Mouse (Mus musculus): Measurements from ENCODE around the gene Mmel1.

Mmel1 gene

DNA sequence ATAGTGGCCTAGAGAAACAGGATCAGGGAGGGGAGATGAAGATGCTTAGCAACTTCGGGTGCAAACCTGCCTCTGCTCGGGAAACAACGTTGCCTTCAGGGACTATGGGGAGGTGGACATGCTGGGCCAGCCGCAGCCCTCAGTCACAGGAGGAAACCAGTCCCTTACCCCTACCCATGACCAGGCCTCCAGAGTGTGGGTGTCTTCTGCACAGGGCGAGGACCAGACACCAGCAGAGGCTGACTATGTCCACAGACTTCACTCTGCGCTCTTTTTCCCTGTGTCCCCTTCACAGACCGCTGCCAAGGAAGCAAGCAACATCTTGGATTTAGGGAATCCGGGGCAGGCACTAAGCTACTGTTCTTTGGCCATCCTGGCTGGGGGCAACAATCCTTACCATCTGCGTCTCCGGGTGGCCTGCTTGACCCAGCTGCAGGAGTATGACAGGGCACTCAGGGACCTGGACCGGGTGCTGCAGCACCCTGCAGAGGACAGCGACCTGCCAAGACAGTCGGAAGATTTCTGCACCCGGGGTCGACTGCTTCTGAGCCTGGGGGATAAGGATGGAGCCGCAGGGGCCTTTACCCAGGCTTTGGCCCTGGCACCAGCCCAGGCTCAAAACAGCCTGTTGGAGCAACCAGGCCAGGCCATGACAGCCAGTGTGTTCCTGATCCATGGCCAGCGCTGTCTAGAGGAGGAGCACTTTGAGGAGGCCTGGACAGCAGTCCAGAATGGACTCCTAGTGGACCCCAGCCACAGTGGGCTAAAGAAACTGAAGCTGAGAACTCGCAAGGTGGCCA is 4.2 kb upstream of the Mmel1 start:
- peak in 1 of 2 experiments; percentile 49 for DNase-seq

DNA sequence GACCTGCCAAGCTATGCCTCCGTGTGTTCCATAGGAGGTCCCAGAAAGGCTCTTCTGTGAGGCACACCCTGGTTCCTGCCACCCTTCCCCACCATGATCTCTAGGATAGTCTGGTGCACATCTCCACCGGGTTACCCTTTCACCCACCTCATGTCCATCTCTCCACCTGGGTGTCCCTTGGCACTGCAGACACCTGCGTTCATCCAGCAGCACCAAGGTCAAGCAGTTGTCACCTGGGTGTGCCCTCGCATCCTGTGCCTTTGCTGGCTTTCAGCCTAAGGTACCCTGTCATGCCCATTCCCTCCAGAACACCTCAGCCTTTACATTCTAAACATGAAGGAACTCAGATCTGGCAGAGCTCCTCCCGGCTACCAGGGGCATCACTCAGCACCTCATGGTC is 3.0 kb upstream of the Mmel1 start:
- no peak for DNase-seq

DNA sequence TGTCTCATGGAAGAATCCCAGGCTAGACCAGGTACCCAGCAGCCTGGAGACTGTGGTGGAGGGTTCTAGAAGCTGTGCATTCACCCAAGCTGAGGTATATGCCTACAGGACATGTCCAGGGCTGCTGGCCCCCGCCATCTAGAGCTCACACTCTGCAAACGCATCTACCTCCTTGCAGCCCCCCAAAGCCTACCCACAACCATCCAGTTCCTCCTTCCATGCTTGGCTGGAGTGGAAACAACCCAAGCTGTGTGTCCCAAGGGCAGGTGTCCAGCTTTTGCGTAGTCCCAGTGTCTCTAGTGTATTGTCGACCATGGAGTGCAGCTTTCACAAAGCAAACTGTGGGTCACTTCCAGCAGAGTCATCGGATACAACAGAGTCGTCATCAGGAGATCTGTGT is 2.1 kb upstream of the Mmel1 start:
- no peak for DNase-seq

DNA sequence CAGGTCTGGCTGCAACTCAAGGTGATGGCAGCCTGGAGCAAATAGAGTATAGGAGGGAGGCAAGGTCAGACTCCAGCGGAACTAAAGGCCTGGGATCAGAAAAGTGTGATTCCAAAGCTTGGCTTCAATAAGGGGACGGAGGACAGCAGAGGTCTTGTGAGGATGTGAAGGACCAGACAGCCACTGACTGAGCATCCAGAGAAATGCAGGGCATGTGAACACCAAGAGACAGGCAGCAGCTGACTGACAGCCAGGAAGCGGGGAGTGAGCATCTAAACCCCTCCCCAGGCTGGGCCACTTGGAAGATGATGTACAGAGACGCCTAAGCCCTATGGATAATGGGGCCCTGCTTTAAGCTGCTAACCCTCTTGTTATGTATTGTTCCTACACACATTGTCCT is 1.3 kb downstream of the Mmel1 start:
- DNase-seq = no peak

DNA sequence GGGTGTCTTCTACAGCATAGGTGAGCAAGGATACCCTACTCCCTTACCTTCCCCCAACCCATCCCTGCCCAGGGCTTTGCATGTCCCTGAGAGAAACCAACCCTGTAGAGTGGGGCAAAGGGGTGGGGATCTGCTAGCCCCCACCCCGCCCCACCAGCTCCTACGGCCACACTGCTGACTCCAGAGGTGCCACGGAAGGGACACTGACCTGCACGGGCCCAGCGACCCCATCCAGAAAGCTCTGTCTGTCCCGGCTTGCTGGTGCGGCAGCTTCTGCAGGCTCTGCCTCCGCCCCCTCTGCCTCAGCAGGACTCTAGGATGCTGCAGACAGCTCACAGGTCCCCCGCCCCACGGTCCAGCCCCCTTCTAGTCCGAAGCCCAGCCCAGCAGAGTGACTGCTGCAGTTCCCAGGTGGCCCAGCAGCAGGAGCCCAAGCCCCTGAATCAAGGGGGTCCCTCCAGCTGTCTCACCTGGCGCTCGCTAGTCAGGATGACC is 2.4 kb downstream of the Mmel1 start:
- DNase-seq = no peak

DNA sequence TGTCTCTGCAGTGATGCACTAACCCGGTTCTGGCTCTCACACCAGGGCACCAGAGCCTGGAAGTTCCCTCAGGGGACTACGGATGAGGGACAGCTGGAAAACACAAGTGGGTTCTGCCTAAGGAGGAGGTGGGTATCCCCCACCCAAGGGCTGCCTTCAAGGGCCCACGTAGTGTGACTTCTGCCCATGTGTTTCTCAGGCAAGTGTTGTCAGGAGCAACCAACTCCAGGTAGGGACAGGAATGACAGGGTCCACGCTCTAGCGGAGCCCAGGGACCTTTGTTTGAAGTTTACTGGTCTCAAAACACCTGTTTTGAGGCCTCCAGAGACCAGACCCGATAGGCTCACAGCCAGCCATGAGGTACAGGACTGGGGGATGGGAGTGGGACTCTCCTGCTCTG is 3.8 kb downstream of the Mmel1 start:
- no peak for DNase-seq

- DNase-seq = peak; percentile 98 to 99
These were observed 8.6 kb downstream of the Mmel1 start for GRCm38 (mm10) chr4:154877864-154878548.

DNA sequence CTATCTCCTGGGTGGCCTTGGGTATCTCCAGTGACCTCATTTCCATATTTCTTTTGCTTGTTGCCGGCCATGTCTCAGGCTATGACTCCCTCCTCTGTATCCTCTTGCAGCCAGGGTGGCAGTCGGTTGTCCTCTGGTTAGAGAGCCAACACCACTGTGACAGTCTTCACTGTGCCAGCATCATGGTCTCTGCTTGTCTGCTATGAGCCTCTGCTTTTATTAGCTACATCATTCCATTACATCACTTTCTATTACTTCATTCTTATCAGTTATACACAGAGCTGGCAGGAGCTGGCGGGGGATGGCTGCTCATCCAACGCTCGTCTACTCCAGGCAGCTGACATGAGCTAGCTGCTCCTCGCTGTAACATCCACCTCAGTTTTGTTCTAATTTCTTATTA is 11.3 kb downstream of the Mmel1 start:
- no peak for DNase-seq

DNA sequence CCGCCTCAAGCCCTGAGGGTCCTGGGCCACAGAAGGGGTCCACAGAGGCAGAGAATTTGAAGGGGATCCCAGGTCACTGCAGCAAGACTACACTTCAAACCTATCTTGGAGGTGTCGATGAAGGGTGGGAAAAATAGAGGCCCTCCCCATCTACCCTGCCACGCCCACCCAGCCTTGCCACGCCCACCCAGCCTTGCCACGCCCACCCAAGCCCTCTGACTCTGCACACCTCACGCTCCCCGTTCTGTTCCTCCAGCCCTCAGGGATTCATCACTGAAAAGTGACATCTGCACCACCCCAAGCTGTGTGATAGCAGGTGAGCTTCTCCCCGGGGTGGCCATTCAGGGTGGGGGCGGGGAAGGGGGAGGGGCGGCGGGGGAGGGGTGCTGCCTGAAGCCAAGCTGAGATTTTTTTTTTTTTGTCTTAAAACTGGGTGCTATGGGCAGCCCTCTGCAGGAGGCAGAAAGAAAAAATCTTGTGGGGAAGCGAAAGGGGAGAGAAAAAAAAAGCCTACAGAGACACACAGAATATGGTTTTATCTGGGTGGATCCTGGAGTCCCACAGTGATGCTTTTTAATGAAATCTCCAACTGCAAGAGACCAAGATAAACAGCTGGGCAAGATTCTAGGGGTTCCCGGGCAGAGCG is 12.8 kb downstream of the Mmel1 start:
- no peak for DNase-seq

DNA sequence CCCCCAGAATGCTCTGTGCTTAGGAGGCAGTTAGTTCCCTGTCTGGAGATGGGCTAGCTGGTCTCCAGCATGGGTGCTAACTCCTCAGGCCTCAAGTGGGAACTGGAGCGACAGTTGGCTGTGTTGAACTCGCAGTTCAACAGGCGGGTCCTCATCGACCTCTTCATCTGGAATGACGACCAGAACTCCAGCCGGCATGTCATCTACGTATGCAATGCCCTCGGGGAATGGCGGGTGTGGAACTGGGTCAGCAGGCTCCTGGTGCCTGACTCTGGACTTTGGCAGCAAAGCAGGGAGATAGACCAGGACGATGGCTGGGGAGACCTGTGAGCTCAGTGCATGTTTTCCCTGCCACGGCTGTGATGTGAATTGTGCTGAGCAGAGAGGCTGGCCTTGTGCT is 16.0 kb downstream of the Mmel1 start:
- no peak for DNase-seq

DNA sequence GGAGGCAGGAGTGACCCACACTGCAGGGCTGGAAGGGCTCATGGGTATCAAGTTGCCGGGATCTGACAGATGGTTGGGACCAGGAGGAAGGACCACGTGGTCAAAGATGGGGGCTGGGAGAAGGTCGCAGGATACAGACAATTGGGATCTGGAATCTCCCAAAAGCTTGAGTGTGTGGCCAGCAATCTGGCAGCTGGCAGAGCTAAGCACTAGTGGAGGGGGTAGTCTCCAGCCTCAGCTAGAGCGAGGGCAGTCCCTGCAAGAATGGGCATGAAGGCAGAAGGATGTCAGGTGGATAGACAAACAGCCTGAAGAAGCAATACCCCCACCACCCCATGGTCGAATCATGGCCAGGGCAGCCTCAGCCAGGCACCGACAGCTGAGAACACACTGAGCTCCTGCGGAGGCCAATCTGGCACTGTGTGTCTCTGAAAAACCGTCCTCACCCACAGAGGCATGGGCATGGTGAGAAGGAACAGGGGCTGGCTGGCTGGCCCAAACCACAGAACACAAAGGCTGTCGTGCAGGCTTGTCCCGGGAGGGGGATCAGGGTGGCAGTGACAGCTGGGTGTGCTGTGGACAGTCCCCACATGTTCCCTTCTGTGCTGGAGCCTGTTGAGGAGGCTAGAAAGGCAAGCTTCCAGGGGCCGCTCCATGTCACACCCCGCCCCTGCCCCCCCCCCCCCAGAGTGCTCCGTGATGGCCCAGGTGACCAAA is 17.6 kb downstream of the Mmel1 start:
- DNase-seq = peak; percentile 78 to 81

DNA sequence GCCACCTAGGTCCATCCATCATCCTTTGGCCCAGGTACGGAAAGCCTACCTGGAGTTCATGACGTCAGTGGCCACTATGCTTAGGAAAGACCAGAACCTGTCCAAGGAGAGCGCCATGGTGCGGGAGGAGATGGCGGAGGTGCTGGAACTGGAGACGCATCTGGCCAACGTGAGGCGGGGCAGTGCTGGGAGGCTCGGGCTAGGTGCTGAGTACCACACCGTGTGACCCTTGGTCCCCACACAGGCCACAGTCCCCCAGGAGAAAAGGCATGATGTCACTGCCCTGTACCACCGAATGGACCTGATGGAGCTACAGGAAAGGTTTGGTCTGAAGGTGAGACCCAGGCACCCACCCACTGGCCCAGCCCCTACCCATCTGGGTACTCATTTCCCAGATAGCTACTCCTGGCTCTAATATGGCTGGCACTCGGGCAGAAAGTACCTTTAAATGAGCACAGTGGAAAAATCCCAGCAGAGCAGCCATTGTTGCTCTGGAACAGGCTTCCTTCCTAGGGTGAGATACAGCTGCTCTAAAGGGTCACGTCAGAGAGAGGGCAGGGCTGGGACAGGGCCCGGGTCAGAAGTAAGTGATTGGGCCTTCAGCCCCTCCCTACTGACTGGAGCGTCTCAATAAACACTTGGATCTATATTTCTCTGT is 18.3 kb downstream of the Mmel1 start:
- no peak for DNase-seq

DNA sequence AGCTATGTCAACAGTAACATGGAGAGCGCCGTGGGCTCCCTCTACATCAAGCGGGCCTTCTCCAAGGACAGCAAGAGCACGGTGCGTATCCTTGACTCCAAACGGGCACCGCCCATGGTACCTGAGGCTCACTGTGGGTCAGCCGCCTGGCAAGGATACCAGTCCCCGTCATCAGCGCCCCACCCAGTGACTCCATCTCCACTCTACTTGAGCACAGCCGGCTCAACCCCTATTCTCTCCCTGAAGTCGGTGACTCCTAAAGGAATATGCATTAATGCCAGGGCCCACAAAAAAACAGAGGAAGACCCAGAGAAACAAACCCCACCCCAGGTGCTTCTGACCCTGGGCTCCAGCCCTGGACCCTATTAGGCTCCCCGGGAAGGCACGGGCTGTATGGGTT is 21.5 kb downstream of the Mmel1 start:
- DNase-seq = no peak

DNA sequence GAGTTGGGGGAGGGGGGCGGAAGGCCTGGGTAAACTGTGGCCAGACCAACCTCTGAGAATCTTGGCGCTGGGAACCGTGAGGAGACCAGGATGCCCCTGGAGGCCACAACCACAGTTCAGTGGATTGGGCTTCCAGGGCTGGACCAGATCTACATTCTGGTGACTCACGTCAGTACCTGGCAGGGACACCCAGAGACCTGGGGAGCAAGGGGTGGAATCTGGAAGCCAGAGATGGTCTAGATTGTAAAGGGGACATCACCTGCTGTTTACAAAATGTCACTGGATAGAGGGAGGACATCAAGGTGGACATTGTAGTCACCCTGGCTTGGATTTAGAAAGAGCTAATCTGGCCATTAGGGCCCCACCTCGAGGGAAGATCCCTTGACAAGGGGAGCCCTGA is 26.2 kb downstream of the Mmel1 start:
- no peak for DNase-seq

- DNase-seq = peak; percentile 41 to 66
These were observed 28.5 kb downstream of the Mmel1 start for GRCm38 (mm10) chr4:154897676-154898465.

GRCm38 (mm10) chr4:154898506-154899446 is 29.4 kb downstream of the Mmel1 start, which contains the start of gene Fam213b:
Gene Fam213b (minus strand): TSS chr4:154899135.
- DNase-seq = peak; percentile 85 to 87

GRCm38 (mm10) chr4:154902371-154902770 is 33.0 kb downstream of the Mmel1 start:
- no peak for DNase-seq

DNA sequence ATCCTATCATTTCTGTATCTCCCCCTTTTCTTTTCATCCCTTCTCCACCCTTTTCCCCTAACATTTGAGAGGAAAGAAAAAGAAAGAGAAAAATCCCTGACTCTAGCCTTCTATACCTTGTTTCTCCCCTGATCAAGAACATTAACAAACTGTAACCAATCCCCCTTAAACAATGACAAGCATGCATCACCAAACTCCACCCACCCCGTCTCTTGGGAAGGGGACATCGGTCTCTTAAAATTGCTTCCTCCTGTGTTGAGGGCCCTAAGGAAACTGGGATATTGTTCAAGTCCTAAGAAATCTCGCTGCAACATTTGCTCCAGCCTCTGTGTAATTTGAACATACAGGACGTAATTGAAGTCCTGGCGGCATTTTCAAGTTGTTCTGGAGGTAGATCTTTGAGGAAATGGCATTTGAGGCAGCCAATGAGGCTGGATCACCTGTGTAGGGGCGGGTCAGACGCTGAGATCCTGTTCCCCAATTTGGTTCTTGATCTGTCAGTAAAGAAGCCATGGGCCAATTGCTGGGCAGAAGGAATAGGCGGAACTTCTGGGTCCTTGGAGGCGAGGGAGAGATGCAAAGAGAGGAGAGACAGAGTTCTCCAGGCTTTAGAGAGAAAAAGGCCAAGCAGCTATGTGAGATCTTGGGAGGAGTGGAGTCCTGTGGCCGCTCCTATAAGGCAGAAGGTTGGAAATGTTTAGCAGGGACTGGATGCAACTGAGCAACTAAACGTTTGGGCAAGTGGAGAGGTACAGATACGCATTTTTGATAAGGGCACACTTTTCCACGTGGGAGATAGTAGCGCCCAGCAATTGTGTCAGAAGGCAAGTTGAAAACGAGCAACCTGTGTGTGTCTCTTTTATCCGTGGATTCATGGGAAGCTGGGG is 35.0 kb downstream of the Mmel1 start:
- DNase-seq = peak; percentile 86 to 88

DNA sequence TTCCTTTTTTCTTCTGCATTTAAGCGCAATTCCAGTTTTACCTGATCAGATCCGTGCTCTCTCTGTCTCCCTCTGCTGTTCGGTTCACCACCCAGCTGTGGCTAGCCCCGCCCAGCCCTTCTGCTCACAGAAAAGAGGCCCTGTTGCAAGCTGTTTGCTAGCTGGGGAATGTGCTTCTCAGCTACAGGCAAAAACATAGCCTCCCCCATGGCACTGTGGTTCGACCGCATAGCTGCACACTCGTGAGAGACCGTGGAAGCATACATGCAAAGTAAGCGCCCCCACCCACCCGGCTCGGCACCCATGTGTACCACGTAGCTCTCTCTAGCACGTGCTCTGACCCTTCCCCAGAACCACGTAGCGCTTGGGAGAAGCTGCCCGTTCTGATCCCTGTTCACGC is 38.4 kb downstream of the Mmel1 start:
- peak; percentile 84 to 90 for DNase-seq

All from cerebellum, postnatal 14 days (tissue).